Mouse (Mus musculus) midbrain, embryonic 12.5 days (tissue): ENCODE measurements around the gene Prickle3. TPM values are rescaled to one million over a fixed set of nuclear protein-coding genes. Genes with fewer than 3 reads are reported as not detected.
"Not testable (repeated sequence)": the region's sequence is repeated elsewhere in the genome, so short reads cannot be mapped to it uniquely, and the experiment has no call there.

Source experiments
- ATAC-seq: fragments of 200-750 bp; cut with Nextera tagmentation; 2 replicates; pipeline ENCODE4 v1.8.0; 2017; ENCODE audit warnings: low read depth, moderate TSS enrichment, moderate library complexity; ENCODE audit not compliant: low FRiP score
- H3K27ac ChIP-seq: fragments of 300-500 bp; sonication (generic); replicated peaks from 2 replicates; pipeline ENCODE4 v1.5.1; 2016; ENCODE audit warnings: mild to moderate bottlenecking
- H3K27me3 ChIP-seq: fragments of 300-500 bp; sonication (generic); 2 replicates; pipeline ENCODE4 v1.6.1; 2016; ENCODE audit warnings: mild to moderate bottlenecking
- H3K36me3 ChIP-seq: fragments of 300-500 bp; sonication (generic); 2 replicates; pipeline ENCODE4 v1.6.1; 2016
- H3K4me1 ChIP-seq: fragments of 300-500 bp; sonication (generic); 2 replicates; pipeline ENCODE4 v1.6.1; 2016
- H3K4me2 ChIP-seq: fragments of 300-500 bp; sonication (generic); replicated peaks from 2 replicates; pipeline ENCODE4 v1.6.1; 2016; ENCODE audit warnings: mild to moderate bottlenecking, moderate library complexity
- H3K4me3 ChIP-seq: fragments of 300-500 bp; sonication (generic); 2 replicates; pipeline ENCODE4 v1.5.1; 2016; ENCODE audit warnings: mild to moderate bottlenecking
- H3K9ac ChIP-seq: fragments of 300-500 bp; sonication (generic); replicated peaks from 2 replicates; pipeline ENCODE4 v1.6.1; 2016; ENCODE audit warnings: mild to moderate bottlenecking, moderate library complexity
- H3K9me3 ChIP-seq: fragments of 300-500 bp; sonication (generic); 2 replicates; pipeline ENCODE4 v1.6.1; 2016; ENCODE audit warnings: mild to moderate bottlenecking
- WGBS: fragments of 180-500 bp; shearing (Covaris S2); methylation state at CpG from one replicate; pipeline ENCODE4 v1.1.7; 2016; 5-methylcytosine and 5-hydroxymethylcytosine counted together
- polyA plus RNA-seq: library from polyadenylated mRNA; unstranded; fragments of >200 nt; fragmentation: Nextera tagmentation; extraction: Ambion mirVana; gene quantifications from 2 replicates; pipeline ENCODE4 v1.2.1, GENCODE M21; 2016

The Prickle3 gene
- polyA plus RNA-seq, 1 experiment from 2014 or later = 2.7 TPM

GRCm38 (mm10) chrX:7713764-7714134 is 56.7 kb downstream of the Prickle3 start:
- WGBS = 32% methylated on average over 6 of the region's 12 CpGs
- peak overlapping the region; percentile 50 for H3K4me2 ChIP-seq
- H3K9me3 ChIP-seq, ATAC-seq, H3K27me3 ChIP-seq, H3K36me3 ChIP-seq, H3K4me1 ChIP-seq: not testable (repeated sequence)
- H3K4me3 ChIP-seq = peak overlapping the region; percentile 34
- H3K27ac ChIP-seq = 0 out of 2 replicates have a peak overlapping the region, but pooled peaks have one; percentile 39
- H3K9ac ChIP-seq = peak overlapping the region; percentile 37; the same call in 1 of the 2 replicates

GRCm38 (mm10) chrX:7714135-7714899 is 57.3 kb downstream of the Prickle3 start, which contains the start of gene Wdr45:
TSS of gene Wdr45 (plus strand) at chrX:7714333.
- 16% methylated on average over 53 of the region's 60 CpGs for WGBS
- 0 out of 2 replicates have a peak within 1 kb of the TSS, but pooled peaks have one; percentile 39 for H3K27ac ChIP-seq

GRCm38 (mm10) chrX:7716058-7716457 is 59.0 kb downstream of the Prickle3 start:
- not testable (repeated sequence) for ATAC-seq, H3K4me2 ChIP-seq, H3K9me3 ChIP-seq, H3K27me3 ChIP-seq, H3K9ac ChIP-seq, H3K4me1 ChIP-seq, H3K4me3 ChIP-seq, H3K36me3 ChIP-seq, H3K27ac ChIP-seq
- WGBS = 32% methylated on average over 1 of the region's 1 CpGs

More at GRCm38 (mm10) chrX:7714135-7714899, 57.3 kb downstream of the Prickle3 start, which contains the start of gene Wdr45:
- H3K9me3 ChIP-seq, H3K4me1 ChIP-seq, H3K36me3 ChIP-seq, H3K27me3 ChIP-seq: not testable (repeated sequence)
- Histone ChIP-seq H3K4me3 (peak within 1 kb of the TSS; percentile 34), H3K9ac (peak within 1 kb of the TSS; percentile 37; the same call in 1 of the 2 replicates), H3K4me2 (peak within 1 kb of the TSS; percentile 50)
- ATAC-seq = peak; percentile 98

Other genes starting within 250 kb of the Prickle3 start
- 0.09 and 0.13 TPM in 2 replicates for gene Foxp3, start 83.6 kb upstream of the Prickle3 start, polyA plus RNA-seq
- gene Ppp1r3f, start 83.0 kb upstream of the Prickle3 start, polyA plus RNA-seq = 4.9 and 5.7 TPM in 2 replicates
- 30.3 and 30.8 TPM in 2 replicates for gene Ccdc22, start 51.7 kb upstream of the Prickle3 start, polyA plus RNA-seq
- gene Cacna1f, start 50.2 kb upstream of the Prickle3 start, polyA plus RNA-seq = not detected in 2 replicates
- gene Syp, start 18.8 kb upstream of the Prickle3 start, polyA plus RNA-seq = 39.9 and 40.8 TPM in 2 replicates
- 29.2 and 33.2 TPM in 2 replicates for gene Plp2, start 14.1 kb downstream of the Prickle3 start, polyA plus RNA-seq
- gene Magix, start 24.0 kb downstream of the Prickle3 start, polyA plus RNA-seq = 0.09 TPM in 1 of 2 replicates, not detected in the other
- gene Gpkow, start 39.9 kb downstream of the Prickle3 start, polyA plus RNA-seq = 43.6 and 45.7 TPM in 2 replicates
- gene Wdr45, start 57.1 kb downstream of the Prickle3 start, polyA plus RNA-seq = 26.4 and 27.0 TPM in 2 replicates
- gene Gm45208, start 65.0 kb downstream of the Prickle3 start, polyA plus RNA-seq = not detected in 2 replicates
- 88.8 and 89.2 TPM in 2 replicates for gene Praf2, start 71.2 kb downstream of the Prickle3 start, polyA plus RNA-seq
- gene Ccdc120, start 93.6 kb downstream of the Prickle3 start, polyA plus RNA-seq = 27.5 and 34.1 TPM in 2 replicates
- 37.6 and 39.1 TPM in 2 replicates for gene Tfe3, start 105.3 kb downstream of the Prickle3 start, polyA plus RNA-seq
- 78.3 and 80.8 TPM in 2 replicates for gene Gripap1, start 132.5 kb downstream of the Prickle3 start, polyA plus RNA-seq
- 0.96 and 1.5 TPM in 2 replicates for gene Kcnd1, start 165.0 kb downstream of the Prickle3 start, polyA plus RNA-seq
- 63.2 and 68.3 TPM in 2 replicates for gene Otud5, start 184.1 kb downstream of the Prickle3 start, polyA plus RNA-seq
- gene Pim2, start 221.0 kb downstream of the Prickle3 start, polyA plus RNA-seq = 19.2 and 19.7 TPM in 2 replicates
- 31.0 and 31.4 TPM in 2 replicates for gene Slc35a2, start 226.8 kb downstream of the Prickle3 start, polyA plus RNA-seq
- 177 and 180 TPM in 2 replicates for gene Pqbp1, start 242.0 kb downstream of the Prickle3 start, polyA plus RNA-seq
- 156 and 160 TPM in 2 replicates for gene Timm17b, start 242.1 kb downstream of the Prickle3 start, polyA plus RNA-seq